Mouse (Mus musculus): Measurements from ENCODE around the gene Cxcl17.

Gene Cxcl17

GRCm38 (mm10) chr7:25367632-25368293 is 44.9 kb downstream of the Cxcl17 start:
- peak; percentile 67 for DNase-seq

GRCm38 (mm10) chr7:25365937-25366625 is 46.6 kb downstream of the Cxcl17 start:
- no peak for DNase-seq

GRCm38 (mm10) chr7:25363632-25364031 is 49.1 kb downstream of the Cxcl17 start:
- no peak for DNase-seq

- DNase-seq: no peak
These were observed 49.5 kb downstream of the Cxcl17 start for GRCm38 (mm10) chr7:25363151-25363550.

- DNase-seq: peak; percentile 50
These were observed 53.9 kb downstream of the Cxcl17 start for GRCm38 (mm10) chr7:25358721-25359206.

Data from kidney, postnatal 10 days (tissue).